Mouse (Mus musculus) MEL (cell line): ENCODE data around the gene Slc38a4. TPM values are rescaled to one million over a fixed set of nuclear protein-coding genes. Genes with fewer than 3 reads are reported as not detected.

ENCODE experiments used
- DNase-seq: peaks from one replicate; pipeline ENCODE4 v3.0.0; 2011; ENCODE audit warnings: low read depth, low spot score
- H3K27ac ChIP-seq: 2 replicates; pipeline ENCODE4 v1.5.1; 2012; ENCODE audit warnings: low read depth, mild to moderate bottlenecking, control low read depth, low read length, moderate library complexity; ENCODE audit not compliant: control insufficient read depth
- H3K27me3 ChIP-seq, 2 experiments: fragments of 150-350 bp in 1 of 2; sonication (generic) in 1 of 2; 2 replicates each; pipeline ENCODE4 v1.6.1; 2012; ENCODE audit warnings: low read length in 2 of 2, mild to moderate bottlenecking in 2 of 2, improper control_type of control experiment in 1 of 2, moderate library complexity in 1 of 2; ENCODE audit not compliant: insufficient read depth in 2 of 2, control insufficient read depth in 1 of 2
- H3K36me3 ChIP-seq, 2 experiments: 2 replicates each; pipeline ENCODE4 v1.6.1; 2012 to 2014; ENCODE audit warnings: low read length in 2 of 2, improper control_type of control experiment in 1 of 2, inconsistent platforms in 1 of 2, mild to moderate bottlenecking in 1 of 2; ENCODE audit not compliant: insufficient read depth in 2 of 2, control insufficient read depth in 1 of 2
- H3K4me1 ChIP-seq, 2 experiments: fragments of 150-350 bp in 1 of 2; sonication (generic) in 1 of 2; 2 replicates each; pipeline ENCODE4 v1.6.1; 2012; ENCODE audit warnings: low read length in 2 of 2, improper control_type of control experiment in 1 of 2, mild to moderate bottlenecking in 1 of 2; ENCODE audit not compliant: insufficient read depth in 2 of 2, control insufficient read depth in 1 of 2
- H3K4me3 ChIP-seq, 2 experiments: fragments of 150-350 bp in 1 of 2; sonication (generic) in 1 of 2; 2 replicates each; pipeline ENCODE4 v1.5.1; 2012; ENCODE audit warnings: low read depth in 2 of 2, low read length in 2 of 2, mild to moderate bottlenecking in 2 of 2, moderate library complexity in 2 of 2, control low read depth in 1 of 2, improper control_type of control experiment in 1 of 2; ENCODE audit not compliant: control insufficient read depth in 1 of 2, insufficient read depth in 1 of 2
- H3K79me2 ChIP-seq: 2 replicates; pipeline ENCODE4 v1.6.1; 2012; ENCODE audit warnings: mild to moderate bottlenecking, low read length, moderate library complexity; ENCODE audit not compliant: control insufficient read depth, poor library complexity, insufficient read depth
- H3K9ac ChIP-seq: 2 replicates; pipeline ENCODE4 v1.6.1; 2012; ENCODE audit warnings: low read depth, mild to moderate bottlenecking, control low read depth, low read length, moderate library complexity; ENCODE audit not compliant: control insufficient read depth, poor library complexity, severe bottlenecking
- H3K9me3 ChIP-seq: fragments of 150-350 bp; sonication (generic); replicated peaks from 2 replicates; pipeline ENCODE4 v1.6.1; 2012; ENCODE audit warnings: mild to moderate bottlenecking, low read length, improper control_type of control experiment, moderate library complexity; ENCODE audit not compliant: insufficient read depth
- BHLHE40 ChIP-seq: IDR thresholded peaks from 2 replicates; pipeline ENCODE4 v1.6.1; 2012; ENCODE audit warnings: low read depth, mild to moderate bottlenecking, inconsistent platforms, low read length, improper control_type of control experiment, borderline replicate concordance
- E2F4 ChIP-seq: IDR thresholded peaks from 2 replicates; pipeline ENCODE4 v1.6.1; 2011; ENCODE audit warnings: low read depth, low read length, improper control_type of control experiment, borderline replicate concordance
- ELF1 ChIP-seq: IDR thresholded peaks from 2 replicates; pipeline ENCODE4 v1.6.1; 2014; ENCODE audit warnings: low read depth, mild to moderate bottlenecking, inconsistent platforms, low read length, improper control_type of control experiment, moderate library complexity
- MAX ChIP-seq: IDR thresholded peaks from 2 replicates; pipeline ENCODE4 v1.6.1; 2011; ENCODE audit warnings: low read length, improper control_type of control experiment
- MAZ ChIP-seq: IDR thresholded peaks from 2 replicates; pipeline ENCODE4 v1.6.1; 2012; ENCODE audit warnings: low read depth, mild to moderate bottlenecking, inconsistent platforms, low read length, improper control_type of control experiment
- MXI1 ChIP-seq: IDR thresholded peaks from 2 replicates; pipeline ENCODE4 v1.6.1; 2011; ENCODE audit warnings: mild to moderate bottlenecking, low read depth, low read length, improper control_type of control experiment
- NELFE ChIP-seq: IDR thresholded peaks from 2 replicates; pipeline ENCODE4 v1.6.1; 2011; ENCODE audit warnings: low read depth, low read length, improper control_type of control experiment
- RAD21 ChIP-seq: IDR thresholded peaks from 2 replicates; pipeline ENCODE4 v1.6.1; 2011; ENCODE audit warnings: mild to moderate bottlenecking, low read depth, low read length, improper control_type of control experiment
- SIN3A ChIP-seq: IDR thresholded peaks from 2 replicates; pipeline ENCODE4 v1.6.1; 2012; ENCODE audit warnings: low read length, improper control_type of control experiment, inconsistent platforms
- TAL1 ChIP-seq: IDR thresholded peaks from 2 replicates; pipeline ENCODE4 v1.6.1; 2012; ENCODE audit warnings: mild to moderate bottlenecking, inconsistent platforms, low read length, moderate library complexity, mixed read lengths
- TBP ChIP-seq: IDR thresholded peaks from 2 replicates; pipeline ENCODE4 v1.8.0; 2011; ENCODE audit warnings: low read depth, low read length, improper control_type of control experiment
- UBTF ChIP-seq: IDR thresholded peaks from 2 replicates; pipeline ENCODE4 v1.6.1; 2012; ENCODE audit warnings: low read depth, mild to moderate bottlenecking, inconsistent platforms, low read length, improper control_type of control experiment, moderate library complexity, borderline replicate concordance; ENCODE audit not compliant: insufficient read depth
- USF2 ChIP-seq, 2 experiments: IDR thresholded peaks; 2 replicates each; pipeline ENCODE4 v1.6.1; 2011 to 2012; ENCODE audit warnings: improper control_type of control experiment in 2 of 2, low read length in 2 of 2, borderline replicate concordance in 1 of 2, inconsistent platforms in 1 of 2, low read depth in 1 of 2, mild to moderate bottlenecking in 1 of 2; ENCODE audit not compliant: insufficient read depth in 1 of 2
- polyA plus RNA-seq, 2 experiments: library from polyadenylated mRNA; stranded (reverse) in 1 of 2; unstranded in 1 of 2; fragments of >175 nt in 1 of 2; fragments of >200 nt in 1 of 2; gene quantifications; 2 replicates each; pipeline versions ENCODE4 v1.2.1 to v1.2.4; 2012; ENCODE audit warnings: low replicate concordance in 2 of 2, low read depth in 1 of 2; ENCODE audit not compliant: insufficient read length in 2 of 2, insufficient read depth in 1 of 2, missing spikeins in 1 of 2
- total RNA-seq: library from RNA; depleted of rRNA; stranded (reverse); fragments of 300-350 nt; gene quantifications from 2 replicates; pipeline ENCODE4 v1.2.3, GENCODE M21; 2012

Gene Slc38a4
- total and polyA plus RNA-seq, 3 experiments: not detected

GRCm38 (mm10) chr15:97022213-97022612, 33.5 kb downstream of the Slc38a4 start:
- Histone ChIP-seq H3K9me3 (no peaks in the 10 kb centered on the region), H3K27me3 (no peaks in the 10 kb centered on the region), H3K9ac (no peak overlapping the region), H3K79me2 (no peaks in the 10 kb centered on the region), H3K4me3 (no peak overlapping the region), H3K27ac (no peak overlapping the region), H3K36me3 (no peaks in the 10 kb centered on the region), H3K4me1 (no peaks in the 10 kb centered on the region)
- no peak for TF ChIP-seq MAX
- TF ChIP-seq MXI1: no peak
- no peak for TF ChIP-seq NELFE
- TF ChIP-seq BHLHE40: no peak
- no peak for TF ChIP-seq TBP
- no peak for DNase-seq

DNA sequence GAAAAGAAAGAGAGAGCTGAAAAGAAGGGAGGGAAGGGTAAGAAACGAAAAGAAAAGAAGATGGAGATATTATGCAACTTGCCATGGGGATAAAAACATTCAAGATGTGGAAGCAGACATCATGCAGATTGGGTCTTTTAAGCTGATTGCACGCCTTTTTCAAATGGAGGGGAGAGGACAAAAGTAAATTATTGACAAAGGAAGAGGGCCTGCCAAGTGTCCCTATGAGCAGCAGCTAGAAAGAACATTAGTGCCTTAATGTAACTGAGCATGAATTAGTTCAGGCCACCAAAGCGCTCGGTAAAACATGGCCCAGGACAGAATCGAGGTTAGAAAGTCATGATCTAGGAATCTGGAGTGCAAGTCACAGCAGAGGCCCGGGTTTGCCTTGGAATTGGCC, 35.5 kb downstream of the Slc38a4 start:
- H3K27ac ChIP-seq: no peak overlapping the region
- H3K4me1 ChIP-seq: no peaks in the 10 kb centered on the region
- DNase-seq: no peak
- TF ChIP-seq UBTF (no peak), RAD21 (no peak), USF2 (IDR thresholded peaks at IDR 0.05; ENCODE audit: borderline replicate concordance in 1 of 2, insufficient read depth in 1 of 2, low read depth in 1 of 2, low read length in 2 of 2) (no peak), ELF1 (no peak), E2F4 (no peak), TAL1 (no peak)
- H3K9ac ChIP-seq: no peak overlapping the region
- H3K4me3 ChIP-seq: no peak overlapping the region
- H3K9me3 ChIP-seq: no peaks in the 10 kb centered on the region
- no peaks in the 10 kb centered on the region for H3K36me3 ChIP-seq
- H3K79me2 ChIP-seq: no peaks in the 10 kb centered on the region
- no peaks in the 10 kb centered on the region for H3K27me3 ChIP-seq

DNA sequence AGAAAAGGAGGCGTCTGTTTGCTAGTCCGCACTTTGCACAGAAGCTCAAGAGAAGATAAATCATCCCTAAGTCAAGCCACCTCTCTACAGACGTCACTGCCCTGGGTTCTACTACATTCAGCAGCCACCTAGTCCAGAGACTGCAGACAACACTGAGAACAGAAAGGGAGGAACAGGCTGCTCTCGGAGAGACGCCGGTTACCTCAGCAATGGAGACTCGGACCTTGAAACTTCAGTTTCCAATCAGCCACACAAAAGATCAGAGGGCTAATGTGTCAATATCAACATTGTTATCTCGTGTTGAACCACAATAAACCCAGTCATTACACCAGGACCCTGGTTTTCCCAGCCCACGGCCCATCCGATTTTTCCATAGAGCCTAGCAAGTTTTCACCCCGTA, 36.4 kb downstream of the Slc38a4 start:
- Histone ChIP-seq H3K4me1 (no peaks in the 10 kb centered on the region), H3K27ac (no peak overlapping the region), H3K27me3 (no peaks in the 10 kb centered on the region), H3K79me2 (no peaks in the 10 kb centered on the region), H3K9ac (no peak overlapping the region)
- no peak for TF ChIP-seq SIN3A
- TF ChIP-seq NELFE: no peak
- no peak for TF ChIP-seq MAZ
- TF ChIP-seq, all 39 proteins: peak for 0
- H3K9me3 ChIP-seq: no peaks in the 10 kb centered on the region
- no peaks in the 10 kb centered on the region for H3K36me3 ChIP-seq
- no peak overlapping the region for H3K4me3 ChIP-seq
- DNase-seq: no peak
